Mouse (Mus musculus): ENCODE results near the gene Nhsl1.

Gene Nhsl1

GRCm38 (mm10) chr10:18347231-18347630 lies 28.4 kb downstream of the Nhsl1 start:
- DNase-seq (ENCODE audit: low spot score), result no peak

- no peak for DNase-seq (ENCODE audit: low spot score)
These were observed 32.0 kb downstream of the Nhsl1 start for GRCm38 (mm10) chr10:18350781-18351180.

- DNase-seq (ENCODE audit: low spot score), result no peak
These were observed 34.2 kb downstream of the Nhsl1 start for GRCm38 (mm10) chr10:18352937-18353336.

DNA sequence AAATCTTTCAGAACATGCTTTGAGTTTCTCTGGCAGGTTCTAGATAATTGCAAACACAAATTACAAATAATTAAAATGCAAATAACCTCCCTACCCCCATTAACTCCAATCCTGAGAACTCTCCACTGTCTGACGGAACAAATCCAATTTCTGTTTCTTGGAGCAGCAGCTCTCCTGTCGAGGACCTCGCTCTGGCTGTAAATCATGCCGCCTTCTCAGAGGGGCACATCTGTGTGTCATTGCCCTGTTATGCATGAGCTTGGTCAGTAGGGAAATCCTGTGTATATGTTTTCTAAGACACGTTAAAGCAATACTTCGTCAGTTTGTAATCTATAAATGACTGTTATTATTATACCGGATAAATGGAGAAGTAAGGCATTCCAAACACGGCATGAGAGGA lies 35.3 kb downstream of the Nhsl1 start:
- no peak for DNase-seq (ENCODE audit: low spot score)

- no peak for DNase-seq (ENCODE audit: low spot score)
These were observed 37.7 kb downstream of the Nhsl1 start for GRCm38 (mm10) chr10:18356461-18356860.

GRCm38 (mm10) chr10:18357212-18357611 lies 38.4 kb downstream of the Nhsl1 start:
- DNase-seq (ENCODE audit: low spot score), result no peak

DNA sequence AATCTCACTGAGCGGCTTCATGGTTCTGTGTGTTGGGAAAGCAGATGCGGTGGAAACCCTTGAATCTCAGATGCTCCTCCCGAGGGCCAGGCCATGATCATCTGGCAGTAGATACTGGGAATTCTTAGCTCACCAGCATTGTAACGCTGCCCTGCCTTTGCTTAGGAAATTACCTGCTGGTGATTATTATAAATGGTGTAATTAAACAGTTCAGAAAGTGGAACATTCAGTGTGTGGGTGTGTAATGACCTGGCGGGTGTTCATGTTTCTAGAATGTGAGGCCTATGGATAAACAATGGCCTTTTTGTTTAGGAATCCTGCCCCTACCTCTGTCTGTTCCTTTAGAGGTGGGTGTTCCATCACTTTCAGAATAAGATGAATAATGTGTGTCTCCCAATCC lies 39.7 kb downstream of the Nhsl1 start:
- DNase-seq (ENCODE audit: low spot score), result no peak

DNA sequence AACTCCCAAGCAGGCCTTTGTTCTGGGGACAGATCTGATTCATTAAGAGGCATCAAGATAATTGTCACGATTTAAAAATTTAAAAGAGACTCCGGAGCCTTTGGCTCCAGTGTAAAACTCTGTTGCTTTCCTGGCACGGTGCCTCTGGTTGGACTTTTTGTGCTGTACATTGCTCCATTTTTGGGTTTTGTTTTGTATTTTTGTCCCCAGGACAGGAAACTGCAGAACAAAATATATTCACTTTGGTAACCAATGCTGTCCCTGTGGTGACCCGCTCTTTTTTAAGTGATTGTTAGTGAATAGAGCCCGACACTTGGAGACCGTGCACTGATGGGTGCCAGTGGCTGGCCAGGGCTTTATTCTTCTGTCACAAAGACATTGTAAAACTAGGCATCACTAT lies 41.4 kb downstream of the Nhsl1 start:
- DNase-seq (ENCODE audit: low spot score), result no peak

GRCm38 (mm10) chr10:18365432-18365831 lies 46.6 kb downstream of the Nhsl1 start:
- no peak for DNase-seq (ENCODE audit: low spot score)

DNA sequence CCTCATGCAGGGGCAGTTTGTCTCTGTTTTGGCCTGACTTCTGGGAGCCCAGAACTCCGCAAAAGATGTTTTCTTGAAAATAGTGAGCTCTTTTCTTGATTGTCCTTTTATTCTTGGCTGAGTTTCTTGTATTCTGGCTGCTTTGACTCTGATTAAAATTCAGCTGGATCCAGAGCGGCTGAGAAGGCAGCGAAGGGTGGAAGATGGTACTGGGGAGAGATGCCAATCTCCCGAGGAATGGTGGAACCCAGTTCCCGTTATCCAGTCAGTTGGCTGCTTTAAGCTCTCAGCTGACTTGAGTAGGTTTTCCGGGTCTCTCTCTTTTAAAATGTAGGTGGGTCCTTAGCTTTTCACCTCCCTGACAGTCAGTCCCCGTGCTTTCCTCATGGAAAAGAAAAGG lies 47.9 kb downstream of the Nhsl1 start:
- DNase-seq (ENCODE audit: low spot score), result no peak

- DNase-seq (ENCODE audit: low spot score), result no peak
These were observed 49.3 kb downstream of the Nhsl1 start for GRCm38 (mm10) chr10:18368111-18368510.

GRCm38 (mm10) chr10:18370475-18371286 lies 51.9 kb downstream of the Nhsl1 start:
- DNase-seq (ENCODE audit: low spot score), result no peak

DNA sequence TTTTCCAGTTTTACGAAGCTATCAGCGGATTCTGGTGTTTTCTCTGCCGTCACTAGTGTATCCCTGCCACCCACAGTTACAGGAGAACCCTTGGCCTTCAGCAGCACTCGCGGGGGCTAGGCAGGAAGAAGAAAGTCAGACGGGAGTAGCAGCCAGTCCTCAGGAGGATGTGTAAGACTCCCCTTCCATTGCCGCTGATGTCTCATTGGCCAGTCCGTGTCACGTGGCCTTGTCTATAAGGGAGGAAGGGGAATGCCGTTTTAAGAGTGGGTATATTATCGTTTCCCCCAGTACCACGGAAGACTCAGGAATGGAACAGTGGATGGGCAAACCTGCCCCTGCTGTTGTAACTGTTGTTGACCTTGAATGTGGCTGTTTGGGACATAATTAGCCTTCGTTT lies 53.1 kb downstream of the Nhsl1 start:
- no peak for DNase-seq (ENCODE audit: low spot score)

DNA sequence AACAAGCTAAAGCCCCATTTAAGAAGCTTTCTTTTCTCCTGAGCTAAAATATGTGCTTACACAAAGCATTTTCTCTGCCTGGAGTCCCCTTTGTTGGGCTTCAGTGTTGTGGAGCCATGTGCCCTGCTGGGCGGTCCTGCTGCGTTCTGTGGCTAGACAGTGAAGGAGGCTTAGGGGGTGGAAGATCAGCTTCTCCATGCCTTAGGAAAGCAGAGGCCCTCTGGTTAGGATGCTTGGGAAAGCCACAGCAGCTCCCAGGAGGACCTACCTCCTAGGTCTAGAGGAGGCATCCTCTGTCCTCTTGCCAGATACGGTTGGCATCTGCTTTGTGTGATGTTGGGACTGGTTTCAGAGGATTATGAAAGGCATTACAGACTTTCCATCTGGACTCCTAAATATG lies 56.5 kb downstream of the Nhsl1 start:
- DNase-seq (ENCODE audit: low spot score), result no peak

GRCm38 (mm10) chr10:18384766-18385165 lies 66.0 kb downstream of the Nhsl1 start:
- no peak for DNase-seq (ENCODE audit: low spot score)

GRCm38 (mm10) chr10:18386224-18386623 lies 67.4 kb downstream of the Nhsl1 start:
- DNase-seq (ENCODE audit: low spot score), result no peak

- no peak for DNase-seq (ENCODE audit: low spot score)
These were observed 70.2 kb downstream of the Nhsl1 start for GRCm38 (mm10) chr10:18388784-18389575.

GRCm38 (mm10) chr10:18390004-18390403 lies 71.2 kb downstream of the Nhsl1 start:
- DNase-seq (ENCODE audit: low spot score), result no peak

GRCm38 (mm10) chr10:18391608-18392007 lies 72.8 kb downstream of the Nhsl1 start:
- DNase-seq (ENCODE audit: low spot score), result no peak

DNA sequence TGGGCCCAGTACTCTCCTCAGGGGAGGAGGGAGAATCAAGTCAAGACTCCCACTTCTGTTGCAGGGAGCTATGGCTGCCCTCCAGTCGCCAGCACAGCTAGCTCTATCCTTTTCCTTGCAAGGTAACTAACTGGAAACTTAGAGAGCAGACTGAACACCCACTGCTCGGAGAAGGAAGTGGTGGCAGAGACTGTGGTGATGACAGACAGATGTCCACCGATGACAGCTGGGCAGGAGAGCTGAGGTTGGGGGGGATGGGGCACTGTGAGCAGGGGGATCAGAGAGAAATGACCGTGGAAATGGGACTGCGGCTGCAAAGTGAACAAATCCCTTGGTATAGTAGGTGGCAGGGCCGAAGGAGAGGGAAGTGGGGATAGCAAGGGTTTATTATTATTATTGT lies 73.5 kb downstream of the Nhsl1 start:
- no peak for DNase-seq (ENCODE audit: low spot score)

DNA sequence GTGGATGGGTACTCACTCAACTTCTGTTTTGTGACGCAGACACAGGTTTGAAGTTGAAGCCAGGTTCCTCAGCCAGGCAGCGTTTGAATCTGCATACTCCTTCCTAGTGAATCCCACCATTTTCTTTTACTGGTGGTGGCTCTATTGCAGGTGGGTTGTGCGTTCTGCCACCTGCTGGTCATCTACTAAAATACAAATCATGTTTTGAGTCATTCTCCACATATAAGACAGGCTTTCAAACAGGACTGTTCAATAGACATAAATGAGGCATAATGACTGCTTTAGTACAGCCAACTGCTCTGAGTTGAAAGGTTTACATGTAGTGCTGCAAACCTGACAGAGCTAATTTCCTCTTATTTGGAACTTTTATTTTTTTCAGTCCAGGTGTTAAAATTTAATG lies 75.0 kb downstream of the Nhsl1 start:
- no peak for DNase-seq (ENCODE audit: low spot score)

GRCm38 (mm10) chr10:18394270-18394669 lies 75.5 kb downstream of the Nhsl1 start:
- no peak for DNase-seq (ENCODE audit: low spot score)

GRCm38 (mm10) chr10:18400089-18400644 lies 81.4 kb downstream of the Nhsl1 start:
- DNase-seq (ENCODE audit: low spot score), result no peak

All from urinary bladder, postnatal 10 days (tissue).